Mouse (Mus musculus): ENCODE results near the gene AI467606. TPM values are rescaled to one million over a fixed set of nuclear protein-coding genes. Genes with fewer than 3 reads are reported as not detected.

Gene AI467606
- polyA plus RNA-seq (2014; fragmentation: Nextera tagmentation; extraction: Ambion mirVana), result 1.0 and 1.3 TPM in 2 replicates

GRCm38 (mm10) chr7:127091114-127091896, at the start of gene AI467606:
Gene AI467606, plus strand, starts transcription at chr7:127091359.
- Histone ChIP-seq H3K36me3 (ENCODE audit: control insufficient read depth, insufficient read depth, low read length) (no peaks in the 10 kb centered on the region), H3K27ac (ENCODE audit: low read depth, low read length) (no peak within 1 kb of the TSS), H3K27me3 (ENCODE audit: control insufficient read depth, insufficient read depth, low read length) (no peaks in the 10 kb centered on the region), H3K4me2 (replicated peaks; ENCODE audit: low read depth, low read length) (no peak within 1 kb of the TSS), H3K9ac (ENCODE audit: low read depth, low read length) (no peak within 1 kb of the TSS), H3K4me3 (ENCODE audit: low read depth, low read length) (no peak within 1 kb of the TSS), H3K9me3 (ENCODE audit: control insufficient read depth, low read length) (no peaks in the 10 kb centered on the region), H3K4me1 (replicated peaks; ENCODE audit: control insufficient read depth, insufficient read depth, low read length) (no peaks in the 10 kb centered on the region)
- WGBS, result 73% methylated on average over 16 of the region's 16 CpGs
- DNase-seq (ENCODE audit: low spot score), result no peak
- no peak for ATAC-seq (ENCODE audit: low FRiP score)

DNA sequence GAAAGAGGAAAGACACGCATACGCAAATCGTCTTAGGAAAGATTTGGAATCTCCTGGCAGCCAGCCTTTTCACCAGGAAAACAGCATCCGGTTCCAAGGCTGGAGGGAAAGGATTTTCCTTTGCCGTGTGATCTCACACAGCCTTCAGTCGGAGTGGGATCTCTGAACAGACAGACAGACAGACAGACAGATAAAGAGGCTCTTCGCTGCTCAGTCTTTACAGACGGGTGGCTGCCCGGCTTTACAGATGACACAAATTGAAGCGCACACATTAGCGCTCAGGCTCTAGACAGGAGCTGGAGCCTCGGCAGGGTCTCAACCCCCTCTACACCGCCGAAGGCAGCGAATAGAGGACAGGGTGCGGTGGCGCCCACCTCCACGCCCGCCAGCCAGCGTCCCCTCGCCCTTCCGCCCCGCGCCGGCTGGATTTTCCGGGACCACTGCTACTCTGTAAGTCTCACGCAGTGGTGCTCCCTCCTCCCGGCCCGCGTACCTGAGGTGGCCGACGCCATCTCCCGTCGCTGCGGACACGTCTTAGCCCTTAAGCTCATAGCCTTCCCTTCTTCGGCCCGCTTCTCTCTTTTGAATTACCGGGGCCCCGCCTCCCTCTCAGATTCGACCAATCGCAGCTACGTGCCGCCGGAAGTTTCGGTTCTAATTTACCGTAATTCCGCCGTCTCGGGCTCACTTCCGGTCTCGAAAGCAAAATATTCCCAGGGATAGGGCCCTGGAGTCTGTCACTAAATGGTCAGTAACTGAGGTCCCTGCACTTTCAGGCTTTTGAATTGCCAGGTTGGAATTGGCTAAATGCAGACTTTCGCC, 49.1 kb upstream of the AI467606 start, which contains the start of gene Kif22:
Gene Kif22 (minus strand): TSS at position 621 of the 822 bp plus-strand sequence.
- Histone ChIP-seq H3K4me3 (ENCODE audit: low read depth, low read length) (peak within 1 kb of the TSS; percentile 92), H3K4me1 (replicated peaks; ENCODE audit: control insufficient read depth, insufficient read depth, low read length) (peaks cover 7% of the 10 kb centered on the region; the same call in 1 of the 2 replicates), H3K27ac (ENCODE audit: low read depth, low read length) (peak within 1 kb of the TSS; percentile 54), H3K4me2 (replicated peaks; ENCODE audit: low read depth, low read length) (peak within 1 kb of the TSS; percentile 74), H3K9me3 (ENCODE audit: control insufficient read depth, low read length) (no peaks in the 10 kb centered on the region), H3K36me3 (ENCODE audit: control insufficient read depth, insufficient read depth, low read length) (no peaks in the 10 kb centered on the region), H3K27me3 (ENCODE audit: control insufficient read depth, insufficient read depth, low read length) (no peaks in the 10 kb centered on the region), H3K9ac (ENCODE audit: low read depth, low read length) (peak within 1 kb of the TSS; percentile 90)
- under 1% methylated on average over 53 of the region's 53 CpGs for WGBS
- ATAC-seq (ENCODE audit: low FRiP score) (peak; percentile 71; the same call in 1 of the 2 replicates), DNase-seq (ENCODE audit: low spot score) (peak; percentile 94)

- H3K4me1 ChIP-seq (replicated peaks; ENCODE audit: control insufficient read depth, insufficient read depth, low read length), result no peaks in the 10 kb centered on the region
- WGBS, result 64% methylated on average over 5 of the region's 5 CpGs
- no peaks in the 10 kb centered on the region for H3K36me3 ChIP-seq (ENCODE audit: control insufficient read depth, insufficient read depth, low read length)
- H3K9me3 ChIP-seq (ENCODE audit: control insufficient read depth, low read length), result no peaks in the 10 kb centered on the region
- ATAC-seq (ENCODE audit: low FRiP score) (no peak), DNase-seq (ENCODE audit: low spot score) (no peak)
- H3K4me3 ChIP-seq (ENCODE audit: low read depth, low read length), result no peak overlapping the region
- H3K27me3 ChIP-seq (ENCODE audit: control insufficient read depth, insufficient read depth, low read length), result no peaks in the 10 kb centered on the region
- no peak overlapping the region for H3K9ac ChIP-seq (ENCODE audit: low read depth, low read length)
- no peak overlapping the region for H3K4me2 ChIP-seq (replicated peaks; ENCODE audit: low read depth, low read length)
- no peak overlapping the region for H3K27ac ChIP-seq (ENCODE audit: low read depth, low read length)
Measured at GRCm38 (mm10) chr7:127055026-127055585, 36.1 kb upstream of the AI467606 start.

DNA sequence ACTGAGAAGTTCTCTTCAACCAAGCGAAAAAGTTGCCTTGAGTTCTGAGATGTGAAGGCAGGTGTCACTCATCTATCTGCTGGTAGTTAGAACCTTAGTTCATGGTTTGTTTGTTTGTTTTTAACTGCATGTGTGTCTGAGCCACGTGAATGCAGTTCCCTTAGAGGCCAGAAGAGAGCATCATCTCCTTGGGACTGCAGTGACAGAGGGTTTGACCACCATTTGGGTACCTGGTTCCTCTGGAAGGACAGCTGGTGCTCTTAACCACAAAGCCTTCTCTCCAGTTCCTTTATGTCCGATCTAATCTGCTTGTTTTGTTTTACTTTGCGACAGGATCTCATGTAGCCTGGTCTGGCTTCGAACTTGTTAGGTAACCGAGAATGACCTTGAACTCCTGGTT, 25.6 kb upstream of the AI467606 start:
- no peak overlapping the region for H3K27ac ChIP-seq (ENCODE audit: low read depth, low read length)
- H3K4me2 ChIP-seq (replicated peaks; ENCODE audit: low read depth, low read length), result no peak overlapping the region
- H3K4me3 ChIP-seq (ENCODE audit: low read depth, low read length), result no peak overlapping the region
- H3K4me1 ChIP-seq (replicated peaks; ENCODE audit: control insufficient read depth, insufficient read depth, low read length), result no peaks in the 10 kb centered on the region
- WGBS, result 89% methylated on average over 6 of the region's 6 CpGs
- no peak for ATAC-seq (ENCODE audit: low FRiP score)
- no peak for DNase-seq (ENCODE audit: low spot score)
- H3K9me3 ChIP-seq (ENCODE audit: control insufficient read depth, low read length), result no peaks in the 10 kb centered on the region
- no peaks in the 10 kb centered on the region for H3K27me3 ChIP-seq (ENCODE audit: control insufficient read depth, insufficient read depth, low read length)
- H3K36me3 ChIP-seq (ENCODE audit: control insufficient read depth, insufficient read depth, low read length), result no peaks in the 10 kb centered on the region
- no peak overlapping the region for H3K9ac ChIP-seq (ENCODE audit: low read depth, low read length)

DNA sequence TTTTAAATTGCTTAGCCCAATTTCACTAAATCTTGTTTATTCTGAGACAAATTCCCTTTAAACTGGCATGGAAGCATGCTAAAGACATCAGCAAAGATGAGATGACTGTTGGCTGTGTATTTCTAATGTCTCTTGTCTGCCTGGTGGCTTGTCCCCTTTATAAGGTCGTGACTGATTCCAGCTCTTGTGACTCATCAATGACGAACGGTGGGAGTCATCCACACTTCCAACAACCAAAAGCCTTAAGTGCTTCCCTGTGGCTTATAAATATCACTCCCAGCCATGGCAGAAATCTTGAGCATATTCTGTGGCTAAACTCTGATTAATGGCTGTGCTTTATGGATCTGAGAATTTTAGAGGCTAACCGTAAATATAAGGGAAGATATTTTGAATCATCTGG, 24.8 kb upstream of the AI467606 start:
- no peak overlapping the region for H3K4me3 ChIP-seq (ENCODE audit: low read depth, low read length)
- H3K36me3 ChIP-seq (ENCODE audit: control insufficient read depth, insufficient read depth, low read length), result no peaks in the 10 kb centered on the region
- ATAC-seq (ENCODE audit: low FRiP score) (no peak), DNase-seq (ENCODE audit: low spot score) (no peak)
- no peaks in the 10 kb centered on the region for H3K4me1 ChIP-seq (replicated peaks; ENCODE audit: control insufficient read depth, insufficient read depth, low read length)
- H3K27me3 ChIP-seq (ENCODE audit: control insufficient read depth, insufficient read depth, low read length), result no peaks in the 10 kb centered on the region
- no peak overlapping the region for H3K27ac ChIP-seq (ENCODE audit: low read depth, low read length)
- no peak overlapping the region for H3K4me2 ChIP-seq (replicated peaks; ENCODE audit: low read depth, low read length)
- H3K9me3 ChIP-seq (ENCODE audit: control insufficient read depth, low read length), result no peaks in the 10 kb centered on the region
- no peak overlapping the region for H3K9ac ChIP-seq (ENCODE audit: low read depth, low read length)
- WGBS, result 83% methylated on average over 4 of the region's 4 CpGs

DNA sequence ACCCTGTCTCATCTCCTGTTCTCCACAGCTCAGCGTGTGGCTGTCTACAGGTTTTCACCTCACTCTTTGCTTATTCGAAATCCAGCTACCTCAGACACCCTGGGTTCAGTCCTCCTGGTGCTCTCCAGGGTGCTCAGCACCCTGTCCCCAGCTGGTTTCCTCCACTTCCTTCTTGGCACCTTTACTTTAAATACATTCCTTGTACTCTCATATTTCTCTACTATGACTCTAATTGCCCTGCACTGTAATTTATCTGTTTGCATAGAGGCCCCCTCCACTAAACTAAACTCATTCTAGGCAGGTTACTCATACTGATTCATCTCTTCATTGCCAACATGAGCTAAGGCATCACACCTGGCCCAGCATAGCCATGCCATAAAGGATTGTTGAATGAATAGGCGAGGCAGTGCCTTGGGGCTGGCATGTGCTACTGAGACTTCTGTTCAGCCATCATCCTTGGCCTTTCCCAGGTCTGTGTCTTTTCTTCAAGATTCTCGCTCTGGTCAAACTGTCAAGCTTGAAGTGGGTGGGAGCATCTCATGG, 20.2 kb upstream of the AI467606 start:
- ATAC-seq (ENCODE audit: low FRiP score), result no peak
- Histone ChIP-seq H3K4me2 (replicated peaks; ENCODE audit: low read depth, low read length) (no peak overlapping the region), H3K4me3 (ENCODE audit: low read depth, low read length) (no peak overlapping the region), H3K9me3 (ENCODE audit: control insufficient read depth, low read length) (no peaks in the 10 kb centered on the region), H3K9ac (ENCODE audit: low read depth, low read length) (no peak overlapping the region), H3K36me3 (ENCODE audit: control insufficient read depth, insufficient read depth, low read length) (no peaks in the 10 kb centered on the region), H3K4me1 (replicated peaks; ENCODE audit: control insufficient read depth, insufficient read depth, low read length) (no peaks in the 10 kb centered on the region), H3K27ac (ENCODE audit: low read depth, low read length) (no peak overlapping the region), H3K27me3 (ENCODE audit: control insufficient read depth, insufficient read depth, low read length) (no peaks in the 10 kb centered on the region)
- 78% methylated on average over 4 of the region's 4 CpGs for WGBS
- no peak for DNase-seq (ENCODE audit: low spot score)

GRCm38 (mm10) chr7:127073221-127073620, 17.9 kb upstream of the AI467606 start:
- Histone ChIP-seq H3K4me3 (ENCODE audit: low read depth, low read length) (no peak overlapping the region), H3K27me3 (ENCODE audit: control insufficient read depth, insufficient read depth, low read length) (no peaks in the 10 kb centered on the region), H3K9ac (ENCODE audit: low read depth, low read length) (no peak overlapping the region), H3K4me1 (replicated peaks; ENCODE audit: control insufficient read depth, insufficient read depth, low read length) (no peaks in the 10 kb centered on the region), H3K9me3 (ENCODE audit: control insufficient read depth, low read length) (no peaks in the 10 kb centered on the region), H3K4me2 (replicated peaks; ENCODE audit: low read depth, low read length) (no peak overlapping the region), H3K36me3 (ENCODE audit: control insufficient read depth, insufficient read depth, low read length) (no peaks in the 10 kb centered on the region), H3K27ac (ENCODE audit: low read depth, low read length) (no peak overlapping the region)
- ATAC-seq (ENCODE audit: low FRiP score) (no peak), DNase-seq (ENCODE audit: low spot score) (no peak)
- WGBS, result 85% methylated on average over 4 of the region's 4 CpGs

GRCm38 (mm10) chr7:127076188-127076587, 15.0 kb upstream of the AI467606 start:
- DNase-seq (ENCODE audit: low spot score), result no peak
- no peaks in the 10 kb centered on the region for H3K36me3 ChIP-seq (ENCODE audit: control insufficient read depth, insufficient read depth, low read length)
- H3K9me3 ChIP-seq (ENCODE audit: control insufficient read depth, low read length), result no peaks in the 10 kb centered on the region
- no peak overlapping the region for H3K9ac ChIP-seq (ENCODE audit: low read depth, low read length)
- whole genome bisulfite sequencing, result 94% methylated on average over 5 of the region's 5 CpGs
- no peak for ATAC-seq (ENCODE audit: low FRiP score)
- H3K27me3 ChIP-seq (ENCODE audit: control insufficient read depth, insufficient read depth, low read length), result no peaks in the 10 kb centered on the region
- no peak overlapping the region for H3K4me3 ChIP-seq (ENCODE audit: low read depth, low read length)
- no peaks in the 10 kb centered on the region for H3K4me1 ChIP-seq (replicated peaks; ENCODE audit: control insufficient read depth, insufficient read depth, low read length)
- no peak overlapping the region for H3K27ac ChIP-seq (ENCODE audit: low read depth, low read length)
- H3K4me2 ChIP-seq (replicated peaks; ENCODE audit: low read depth, low read length), result no peak overlapping the region
